ENCODE assay signal across 8 mouse cellular contexts in the genomic region with DNA sequence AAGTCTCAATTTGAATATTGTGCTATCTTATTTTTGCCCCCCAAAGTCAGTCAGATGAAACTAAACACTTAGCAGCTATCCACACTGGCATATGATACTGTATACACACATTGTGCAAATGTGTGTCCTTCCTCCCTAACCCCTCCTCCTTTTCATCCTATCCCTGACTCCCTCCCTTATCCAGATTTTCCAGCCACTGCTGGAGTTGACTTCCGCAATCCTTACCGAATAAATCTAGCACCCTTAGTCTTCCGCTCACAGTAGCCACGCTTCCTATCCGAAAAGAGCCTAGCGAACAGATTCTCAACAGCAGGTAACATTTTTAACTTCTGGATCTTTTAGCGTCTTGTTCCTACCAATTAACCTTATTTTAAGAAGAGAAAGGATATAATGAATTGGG. TPM values are rescaled to one million over a fixed set of nuclear protein-coding genes. Genes with fewer than 3 reads are reported as not detected.
DNase-seq lines count a peak whose midpoint lies in the region; ATAC-seq and TF ChIP-seq lines count a peak whose summit lies in the region.

A gene (plus strand): TSS at position 233 of the 400 bp plus-strand sequence.

- 70% methylated on average over 7 of the region's 7 CpGs for WGBS in lung, embryonic 14.5 days
- 55% methylated on average over 7 of the region's 7 CpGs for WGBS in heart, embryonic 13.5 days
- 86% methylated on average over 7 of the region's 7 CpGs for WGBS in neural tube, embryonic 13.5 days
- WGBS in midbrain, embryonic 14.5 days, result 85% methylated on average over 7 of the region's 7 CpGs
- WGBS in liver, embryonic 12.5 days (ENCODE audit: insufficient replicate concordance), result 84% methylated on average over 7 of the region's 7 CpGs

- H3K9me3 ChIP-seq in lung, embryonic 14.5 days (ENCODE audit: low read depth, low read length), result no peaks in the 10 kb centered on the region
- no peaks in the 10 kb centered on the region for H3K9me3 ChIP-seq in heart, embryonic 13.5 days
- H3K9me3 ChIP-seq in neural tube, embryonic 13.5 days, result no peaks in the 10 kb centered on the region
- H3K9me3 ChIP-seq in midbrain, embryonic 14.5 days (ENCODE audit: control insufficient read depth, low read length), result no peaks in the 10 kb centered on the region
- no peaks in the 10 kb centered on the region for H3K9me3 ChIP-seq in liver, embryonic 12.5 days (replicated peaks)

- H3K27me3 ChIP-seq in lung, embryonic 14.5 days (ENCODE audit: insufficient read depth, low read length), result no peaks in the 10 kb centered on the region
- no peaks in the 10 kb centered on the region for H3K27me3 ChIP-seq in heart, embryonic 13.5 days (replicated peaks)
- H3K27me3 ChIP-seq in neural tube, embryonic 13.5 days, result no peaks in the 10 kb centered on the region
- no peaks in the 10 kb centered on the region for H3K27me3 ChIP-seq in midbrain, embryonic 14.5 days (ENCODE audit: control insufficient read depth, insufficient read depth, low read length)
- H3K27me3 ChIP-seq in liver, embryonic 12.5 days (replicated peaks), result peaks cover 5% of the 10 kb centered on the region; the same call in 1 of the 2 replicates

- peak within 1 kb of the TSS; percentile 39; the same call in 1 of the 2 replicates for H3K4me2 ChIP-seq in lung, embryonic 14.5 days
- H3K4me2 ChIP-seq in heart, embryonic 13.5 days, result peak within 1 kb of the TSS; percentile 61
- H3K4me2 ChIP-seq in neural tube, embryonic 13.5 days, result peak within 1 kb of the TSS; percentile 5; the same call in 1 of the 2 replicates
- H3K4me2 ChIP-seq in midbrain, embryonic 14.5 days (ENCODE audit: low read length), result no peak within 1 kb of the TSS
- no peak within 1 kb of the TSS for H3K4me2 ChIP-seq in liver, embryonic 12.5 days

- H3K9ac ChIP-seq in lung, embryonic 14.5 days, result no peak within 1 kb of the TSS; the same call in 1 of the 2 replicates
- H3K9ac ChIP-seq in heart, embryonic 13.5 days, result peak within 1 kb of the TSS; percentile 63
- no peak within 1 kb of the TSS for H3K9ac ChIP-seq in neural tube, embryonic 13.5 days
- H3K9ac ChIP-seq in midbrain, embryonic 14.5 days (replicated peaks; ENCODE audit: low read length), result no peak within 1 kb of the TSS
- H3K9ac ChIP-seq in liver, embryonic 12.5 days, result no peak within 1 kb of the TSS

- H3K27ac ChIP-seq in lung, embryonic 14.5 days (ENCODE audit: low read depth), result peak within 1 kb of the TSS; percentile 18; the same call in 1 of the 2 replicates
- peak within 1 kb of the TSS; percentile 67 for H3K27ac ChIP-seq in heart, embryonic 13.5 days (replicated peaks)
- no peak within 1 kb of the TSS for H3K27ac ChIP-seq in neural tube, embryonic 13.5 days (replicated peaks)
- H3K27ac ChIP-seq in midbrain, embryonic 14.5 days (replicated peaks; ENCODE audit: low read depth, low read length), result no peak within 1 kb of the TSS
- H3K27ac ChIP-seq in liver, embryonic 12.5 days, result no peak within 1 kb of the TSS

- ATAC-seq in lung, embryonic 14.5 days (ENCODE audit: insufficient read depth), result no peak
- ATAC-seq in heart, embryonic 13.5 days (ENCODE audit: extremely low read depth, insufficient number of reproducible peaks, low FRiP score, low TSS enrichment), result no peak
- no peak for ATAC-seq in neural tube, embryonic 13.5 days (ENCODE audit: low read depth)
- no peak for ATAC-seq in midbrain, embryonic 14.5 days (ENCODE audit: low FRiP score, low TSS enrichment)
- ATAC-seq in liver, embryonic 12.5 days, result no peak

- H3K4me3 ChIP-seq in lung, embryonic 14.5 days (ENCODE audit: low read depth, low read length), result no peak within 1 kb of the TSS; the same call in 1 of the 2 replicates
- peak within 1 kb of the TSS; percentile 40 for H3K4me3 ChIP-seq in heart, embryonic 13.5 days
- 0 out of 2 replicates have a peak within 1 kb of the TSS, but pooled peaks have one; percentile 5 for H3K4me3 ChIP-seq in neural tube, embryonic 13.5 days
- H3K4me3 ChIP-seq in midbrain, embryonic 14.5 days (replicated peaks; ENCODE audit: low read depth, low read length), result no peak within 1 kb of the TSS
- H3K4me3 ChIP-seq in liver, embryonic 12.5 days, result no peak within 1 kb of the TSS

- H3K36me3 ChIP-seq in lung, embryonic 14.5 days (ENCODE audit: insufficient read depth), result peaks cover 26% of the 10 kb centered on the region
- H3K36me3 ChIP-seq in heart, embryonic 13.5 days, result peaks cover 42% of the 10 kb centered on the region
- peaks cover 26% of the 10 kb centered on the region for H3K36me3 ChIP-seq in neural tube, embryonic 13.5 days
- H3K36me3 ChIP-seq in midbrain, embryonic 14.5 days (ENCODE audit: control insufficient read depth, insufficient read depth, low read length), result peaks cover 26% of the 10 kb centered on the region
- H3K36me3 ChIP-seq in liver, embryonic 12.5 days, result peaks cover 29% of the 10 kb centered on the region

- no peaks in the 10 kb centered on the region for H3K4me1 ChIP-seq in lung, embryonic 14.5 days (ENCODE audit: insufficient read depth)
- peaks cover 23% of the 10 kb centered on the region for H3K4me1 ChIP-seq in heart, embryonic 13.5 days
- H3K4me1 ChIP-seq in neural tube, embryonic 13.5 days (replicated peaks), result 0 out of 2 replicates have a peak, but pooled peaks cover 6% of the 10 kb centered on the region
- H3K4me1 ChIP-seq in midbrain, embryonic 14.5 days (ENCODE audit: control insufficient read depth, insufficient read depth, low read length), result no peaks in the 10 kb centered on the region
- H3K4me1 ChIP-seq in liver, embryonic 12.5 days, result no peaks in the 10 kb centered on the region

- no peak for TF ChIP-seq CTCF in lung, embryonic 14.5 days (IDR thresholded peaks at IDR 0.05; ENCODE audit: low read depth)

- no peak for DNase-seq in gastrocnemius, postnatal 10 days
- no peak for DNase-seq in gastrocnemius, adult 18-20 months (ENCODE audit: low spot score)
- peak; percentile 32 for DNase-seq in lung, embryonic 14.5 days
- no peak for DNase-seq in lung, postnatal 4 days
- no peak for DNase-seq in midbrain, embryonic 14.5 days

RNA-seq across cellular contexts. Expression of the gene that starts here (rescaled TPM):
- 100 to 1,000 TPM in 1 of 2 experiments, 10 to 100 TPM in 1; 31.4 to 178 TPM for total RNA-seq in gastrocnemius, postnatal 10 days (2021)
- 1 to 10 TPM; 3.2 to 4.6 TPM for total RNA-seq in gastrocnemius, adult 18-20 months (2021)
- polyA plus RNA-seq in lung, embryonic 14.5 days (2014; fragmentation: Nextera tagmentation; extraction: Ambion mirVana), result 2.6 and 2.8 TPM in 2 replicates
- polyA plus RNA-seq in heart, embryonic 13.5 days (2015; fragmentation: Nextera tagmentation; extraction: Ambion mirVana), result 15.5 and 17.0 TPM in 2 replicates
- 13.3 and 19.2 TPM in 2 replicates for polyA plus RNA-seq in neural tube, embryonic 13.5 days (2015; fragmentation: Nextera tagmentation; extraction: Ambion mirVana)
- polyA plus RNA-seq in midbrain, embryonic 14.5 days (2014; fragmentation: Nextera tagmentation; extraction: Ambion mirVana), result 2.2 and 7.6 TPM in 2 replicates
- polyA plus RNA-seq in liver, embryonic 12.5 days (2016; fragmentation: Nextera tagmentation; extraction: Ambion mirVana), result 1.4 and 1.7 TPM in 2 replicates

Comparison
In these comparisons a context has a peak if more than half of its experiments do, and no peak if none do; other contexts are left out.
1. RNA of the gene that starts here (total RNA-seq): 31.4 to 178 TPM in gastrocnemius, postnatal 10 days; 3.2 to 4.6 TPM in gastrocnemius, adult 18-20 months; every median in the first group is over 4 times any median in the second.
2. H3K27ac ChIP-seq: peak in lung, embryonic 14.5 days (single experiment) and heart, embryonic 13.5 days (single experiment); none in neural tube, embryonic 13.5 days (single experiment), midbrain, embryonic 14.5 days (single experiment) and liver, embryonic 12.5 days (single experiment).
3. H3K4me2 ChIP-seq: peak in lung, embryonic 14.5 days (single experiment), heart, embryonic 13.5 days (single experiment) and neural tube, embryonic 13.5 days (single experiment); none in midbrain, embryonic 14.5 days (single experiment) and liver, embryonic 12.5 days (single experiment).
4. H3K4me3 ChIP-seq: peak in heart, embryonic 13.5 days (single experiment) and neural tube, embryonic 13.5 days (single experiment); none in lung, embryonic 14.5 days (single experiment), midbrain, embryonic 14.5 days (single experiment) and liver, embryonic 12.5 days (single experiment).